Mouse (Mus musculus) embryonic fibroblast, embryonic 13.5 days (primary cell): Measurements from ENCODE around the gene Kdr. TPM values are rescaled to one million over a fixed set of nuclear protein-coding genes. Genes with fewer than 3 reads are reported as not detected.

ENCODE experiments used
- H3K27ac ChIP-seq: 2 replicates; pipeline ENCODE4 v1.5.1; 2012; ENCODE audit warnings: low read length, control low read depth, inconsistent platforms; ENCODE audit not compliant: insufficient read depth
- H3K4me1 ChIP-seq: 2 replicates; pipeline ENCODE4 v1.6.1; 2011; ENCODE audit warnings: low read length; ENCODE audit not compliant: control insufficient read depth, insufficient read depth
- H3K4me3 ChIP-seq: 2 replicates; pipeline ENCODE4 v1.5.1; 2011; ENCODE audit warnings: mild to moderate bottlenecking, control low read depth, low read length; ENCODE audit not compliant: insufficient read depth
- CTCF ChIP-seq: IDR thresholded peaks from 2 replicates; pipeline ENCODE4 v1.5.1; 2011; ENCODE audit warnings: mild to moderate bottlenecking, control low read depth, low read length, moderate library complexity, borderline replicate concordance; ENCODE audit not compliant: insufficient read depth
- POLR2A ChIP-seq: IDR thresholded peaks from 2 replicates; pipeline ENCODE4 v1.6.1; 2011; ENCODE audit warnings: low read depth, mild to moderate bottlenecking, control low read depth, low read length, moderate library complexity
- polyA plus RNA-seq: library from polyadenylated mRNA; stranded (reverse); fragments of >200 nt; gene quantifications from 2 replicates; pipeline ENCODE4 v1.2.4, GENCODE M21; 2011; ENCODE audit warnings: low read depth; ENCODE audit not compliant: missing spikeins, insufficient read length

Gene Kdr
- polyA plus RNA-seq, 1 experiment: 0.60 TPM

- TF ChIP-seq POLR2A (no peak), CTCF (no peak)
- Histone ChIP-seq H3K27ac (0 out of 2 replicates have a peak overlapping the region, but pooled peaks have one; percentile 6), H3K4me3 (no peak overlapping the region), H3K4me1 (peaks cover 2% of the 10 kb centered on the region)
Observed at GRCm38 (mm10) chr5:75921730-75922387, 56.4 kb downstream of the Kdr start.

- Histone ChIP-seq H3K4me3 (no peak overlapping the region), H3K4me1 (peaks cover 2% of the 10 kb centered on the region), H3K27ac (no peak overlapping the region)
- TF ChIP-seq POLR2A: no peak
- no peak for TF ChIP-seq CTCF
Observed at GRCm38 (mm10) chr5:75919601-75920000, 58.7 kb downstream of the Kdr start.

- Histone ChIP-seq H3K4me1 (peaks cover 2% of the 10 kb centered on the region), H3K27ac (no peak overlapping the region), H3K4me3 (no peak overlapping the region)
- no peak for TF ChIP-seq CTCF
- no peak for TF ChIP-seq POLR2A
Observed at GRCm38 (mm10) chr5:75918139-75918538, 60.1 kb downstream of the Kdr start.

- TF ChIP-seq CTCF: no peak
- no peak for TF ChIP-seq POLR2A
- Histone ChIP-seq H3K4me3 (no peak overlapping the region), H3K4me1 (peaks cover 2% of the 10 kb centered on the region; the same call in 1 of the 2 replicates), H3K27ac (no peak overlapping the region)
Observed at GRCm38 (mm10) chr5:75917231-75917630, 61.0 kb downstream of the Kdr start.

GRCm38 (mm10) chr5:75906102-75906501, 72.2 kb downstream of the Kdr start:
- Histone ChIP-seq H3K27ac (no peak overlapping the region), H3K4me1 (no peaks in the 10 kb centered on the region), H3K4me3 (no peak overlapping the region)
- TF ChIP-seq CTCF: no peak
- TF ChIP-seq POLR2A: no peak

- Histone ChIP-seq H3K4me3 (no peak overlapping the region), H3K4me1 (no peaks in the 10 kb centered on the region), H3K27ac (no peak overlapping the region)
- TF ChIP-seq POLR2A (no peak), CTCF (no peak)
Observed at GRCm38 (mm10) chr5:75900231-75900920, 77.9 kb downstream of the Kdr start.

GRCm38 (mm10) chr5:75895351-75895750, 82.9 kb downstream of the Kdr start:
- H3K4me1 ChIP-seq: no peaks in the 10 kb centered on the region
- TF ChIP-seq POLR2A: no peak
- TF ChIP-seq CTCF: no peak

GRCm38 (mm10) chr5:75892956-75893471, 85.2 kb downstream of the Kdr start:
- no peak overlapping the region for H3K4me3 ChIP-seq
- no peaks in the 10 kb centered on the region for H3K4me1 ChIP-seq
- no peak overlapping the region for H3K27ac ChIP-seq
- no peak for TF ChIP-seq CTCF
- TF ChIP-seq POLR2A: no peak

More at GRCm38 (mm10) chr5:75895351-75895750, 82.9 kb downstream of the Kdr start:
- no peak overlapping the region for H3K4me3 ChIP-seq
- no peak overlapping the region for H3K27ac ChIP-seq

Other genes with a start within 250 kb of the Kdr start
- gene Srd5a3, start 161.8 kb upstream of the Kdr start, polyA plus RNA-seq: 37.0 and 37.2 TPM in 2 replicates
- gene Tmem165, start 205.4 kb upstream of the Kdr start, polyA plus RNA-seq: 129 and 174 TPM in 2 replicates